13 mouse cellular contexts compared by ENCODE assay signal in genomic region chr17:80112665-80113305, GRCm38 (mm10). TPM values are rescaled to one million over a fixed set of nuclear protein-coding genes. Genes with fewer than 3 reads are reported as not detected.
DNase-seq lines count a peak whose midpoint lies in the region; ATAC-seq and TF ChIP-seq lines count a peak whose summit lies in the region.
"Had no signal": no experiment of that assay in that cellular context is flagged by ENCODE, and none has a peak within 500 bp of the region (broad histone marks: within the 10 kb centered on the region; RNA-seq: fewer than 3 reads in every experiment).

No protein-coding gene starts in this region.

- H3K9ac ChIP-seq in heart, postnatal 0 days (replicated peaks; ENCODE audit: low read depth, low read length), result no peak overlapping the region
- H3K9ac ChIP-seq: embryonic facial prominence, embryonic 15.5 days; lung, embryonic 14.5 days had no signal

- WGBS in heart, postnatal 0 days, result 31% methylated on average over 5 of the region's 5 CpGs
- WGBS in heart, embryonic 10.5 days, result 47% methylated on average over 5 of the region's 5 CpGs
- 80% methylated on average over 5 of the region's 5 CpGs for WGBS in limb, embryonic 10.5 days

- no peaks in the 10 kb centered on the region for H3K27me3 ChIP-seq in heart, postnatal 0 days (ENCODE audit: control insufficient read depth, insufficient read depth, low read length)
- no peaks in the 10 kb centered on the region for H3K27me3 ChIP-seq in heart, embryonic 10.5 days (ENCODE audit: insufficient read depth, poor library complexity, severe bottlenecking)
- no peaks in the 10 kb centered on the region for H3K27me3 ChIP-seq in limb, embryonic 10.5 days (ENCODE audit: low read depth, poor library complexity, severe bottlenecking)
- H3K27me3 ChIP-seq: embryonic facial prominence, embryonic 15.5 days had no signal

- H3K36me3 ChIP-seq in heart, postnatal 0 days (replicated peaks; ENCODE audit: control insufficient read depth, insufficient read depth, low read length), result no peaks in the 10 kb centered on the region
- no peaks in the 10 kb centered on the region for H3K36me3 ChIP-seq in heart, embryonic 10.5 days
- no peaks in the 10 kb centered on the region for H3K36me3 ChIP-seq in limb, embryonic 10.5 days
- H3K36me3 ChIP-seq: embryonic facial prominence, embryonic 15.5 days had no signal

- ATAC-seq in heart, postnatal 0 days (ENCODE audit: insufficient read depth, low read depth), result no peak
- peak; percentile 71 for ATAC-seq in common myeloid progenitor, adult 5-6 weeks (replicated peaks; ENCODE audit: low read depth, poor library complexity, severe bottlenecking)
- peak; percentile 44; the same call in 1 of the 2 replicates for ATAC-seq in megakaryocyte-erythroid progenitor cell, adult 5-6 weeks (replicated peaks; ENCODE audit: low FRiP score, low TSS enrichment, poor library complexity, severe bottlenecking)

- TF ChIP-seq CTCF in heart, postnatal 0 days (IDR thresholded peaks at IDR 0.05; ENCODE audit: low read depth), result no peak

- no peak for TF ChIP-seq EP300 in heart, postnatal 0 days (IDR thresholded peaks at IDR 0.05; ENCODE audit: low read depth)

- H3K9me3 ChIP-seq in heart, postnatal 0 days (replicated peaks; ENCODE audit: control insufficient read depth, low read length), result no peaks in the 10 kb centered on the region
- H3K9me3 ChIP-seq in heart, embryonic 10.5 days, result peaks cover 1% of the 10 kb centered on the region; the same call in 1 of the 2 replicates
- no peaks in the 10 kb centered on the region for H3K9me3 ChIP-seq in limb, embryonic 10.5 days (replicated peaks)
- H3K9me3 ChIP-seq: embryonic facial prominence, embryonic 15.5 days had no signal

- H3K4me2 ChIP-seq in heart, postnatal 0 days (ENCODE audit: low read depth, low read length), result no peak overlapping the region
- H3K4me2 ChIP-seq: embryonic facial prominence, embryonic 15.5 days; lung, embryonic 14.5 days had no signal

- peak overlapping the region; percentile 34; the same call in 1 of the 2 replicates for H3K27ac ChIP-seq in heart, postnatal 0 days (ENCODE audit: low read depth)
- H3K27ac ChIP-seq in heart, embryonic 10.5 days, result no peak overlapping the region
- no peak overlapping the region for H3K27ac ChIP-seq in limb, embryonic 10.5 days
- H3K27ac ChIP-seq: embryonic facial prominence, embryonic 15.5 days had no signal

- no peak for DNase-seq in heart, postnatal 0 days (ENCODE audit: low spot score)
- DNase-seq in heart, embryonic 10.5 days (ENCODE audit: low spot score), result no peak
- peak; percentile 65 for DNase-seq in CD4-positive helper T cell, adult 2 months (ENCODE audit: low read depth, low spot score)
- DNase-seq in right cerebral cortex, postnatal 14 days, result no peak
- DNase-seq in ovary, postnatal 14 days (ENCODE audit: low spot score), result no peak
- no peak for DNase-seq in limb, embryonic 10.5 days (ENCODE audit: low spot score)
- DNase-seq: cerebellum, postnatal 25 days; heart, postnatal 4 days; kidney, adult 11 months; lung, embryonic 14.5 days had no signal

- H3K4me3 ChIP-seq in heart, postnatal 0 days (ENCODE audit: low read depth, low read length), result no peak overlapping the region
- no peak overlapping the region for H3K4me3 ChIP-seq in heart, embryonic 10.5 days
- H3K4me3 ChIP-seq in limb, embryonic 10.5 days, result no peak overlapping the region
- H3K4me3 ChIP-seq: embryonic facial prominence, embryonic 15.5 days had no signal

- no peaks in the 10 kb centered on the region for H3K4me1 ChIP-seq in heart, postnatal 0 days (ENCODE audit: control insufficient read depth, insufficient read depth)
- peaks cover 6% of the 10 kb centered on the region for H3K4me1 ChIP-seq in heart, embryonic 10.5 days
- H3K4me1 ChIP-seq in limb, embryonic 10.5 days, result no peaks in the 10 kb centered on the region
- H3K4me1 ChIP-seq: embryonic facial prominence, embryonic 15.5 days had no signal

RNA-seq across cellular contexts. Expression of gene Galm, which starts 14.5 kb away (rescaled TPM):
- 15.4 and 19.7 TPM in 2 replicates for total RNA-seq in heart, postnatal 0 days (2014; rRNA removed; ENCODE audit: low replicate concordance)
- 9.6 and 10.7 TPM in 2 replicates for polyA plus RNA-seq in heart, postnatal 0 days (2015; fragmentation: Nextera tagmentation; extraction: Ambion mirVana)
- polyA plus RNA-seq in heart, embryonic 10.5 days (2016; fragmentation: Nextera tagmentation; extraction: Ambion mirVana), result 7.5 and 8.6 TPM in 2 replicates
- total RNA-seq in common myeloid progenitor, adult 5-6 weeks (2017), result 2.3 and 3.1 TPM in 2 replicates
- total RNA-seq in megakaryocyte-erythroid progenitor cell, adult 5-6 weeks (2014; fragmentation: Nextera tagmentation), result 2.3 and 3.9 TPM in 2 replicates
- total RNA-seq in megakaryocyte-erythroid progenitor cell, adult 5-6 weeks (2017), result 3.0 and 4.2 TPM in 2 replicates
- 11.5 and 12.8 TPM in 2 replicates for polyA plus RNA-seq in limb, embryonic 10.5 days (2016; fragmentation: Nextera tagmentation; extraction: Ambion mirVana)

RNA-seq across cellular contexts. Expression of gene Hnrnpll, which starts 50.7 kb away (rescaled TPM):
- 36.8 and 37.5 TPM in 2 replicates for total RNA-seq in heart, postnatal 0 days (2014; rRNA removed; ENCODE audit: low replicate concordance)
- polyA plus RNA-seq in heart, postnatal 0 days (2015; fragmentation: Nextera tagmentation; extraction: Ambion mirVana), result 19.0 TPM in 2 replicates
- 52.2 and 76.3 TPM in 2 replicates for polyA plus RNA-seq in heart, embryonic 10.5 days (2016; fragmentation: Nextera tagmentation; extraction: Ambion mirVana)
- 49.3 and 53.9 TPM in 2 replicates for total RNA-seq in common myeloid progenitor, adult 5-6 weeks (2017)
- total RNA-seq in megakaryocyte-erythroid progenitor cell, adult 5-6 weeks (2014; fragmentation: Nextera tagmentation), result 79.4 and 80.8 TPM in 2 replicates
- 63.8 and 72.3 TPM in 2 replicates for total RNA-seq in megakaryocyte-erythroid progenitor cell, adult 5-6 weeks (2017)
- polyA plus RNA-seq in limb, embryonic 10.5 days (2016; fragmentation: Nextera tagmentation; extraction: Ambion mirVana), result 99.2 and 100.0 TPM in 2 replicates
